Mouse (Mus musculus) liver, adult 2 months (tissue): ENCODE data around the gene 1110065P20Rik.

Source experiments
- CTCF ChIP-seq: fragments of 200-500 bp; IDR thresholded peaks from 2 replicates; pipeline ENCODE4 v1.5.1; 2011; ENCODE audit warnings: low read depth, low read length, control low read depth
- POLR2A ChIP-seq: fragments of 200-500 bp; IDR thresholded peaks from 2 replicates; pipeline ENCODE4 v1.6.1; 2011; ENCODE audit warnings: low read length, control low read depth; ENCODE audit not compliant: insufficient read depth; ENCODE audit errors: extremely low read depth

- peak; percentile 72 for TF ChIP-seq CTCF
- TF ChIP-seq POLR2A, result no peak
Measured at GRCm38 (mm10) chr4:124801552-124802308, 49.3 kb downstream of the 1110065P20Rik start, which contains the start of gene Mtf1.
